In genomic region chr4:85096682-85097081, GRCm38 (mm10) we compare ENCODE assay signal across 8 mouse cellular contexts.
DNase-seq lines count a peak whose midpoint lies in the region; ATAC-seq and TF ChIP-seq lines count a peak whose summit lies in the region.
"Had no signal": no experiment of that assay in that cellular context is flagged by ENCODE, and none has a peak within 500 bp of the region (broad histone marks: within the 10 kb centered on the region; RNA-seq: fewer than 3 reads in every experiment).

No protein-coding gene starts in this region.

- peak; percentile 78 for DNase-seq in CD4-positive, CD25-positive, alpha-beta regulatory T cell, adult 2 months (ENCODE audit: low read depth, low spot score)
- DNase-seq in G1E (ENCODE audit: low spot score) = peak; percentile 4
- DNase-seq in cerebellum, adult 11-12 months = peak; percentile 6
- DNase-seq in forebrain, postnatal 0 days = peak; percentile 83
- DNase-seq in kidney, postnatal 0 days (ENCODE audit: low spot score) = peak; percentile 84
- peak; percentile 50 for DNase-seq in lung, postnatal 10 days
- peak; percentile 39 to 56 for DNase-seq in right cerebral cortex, adult 2 months (ENCODE audit: low spot score in 2 of 2)
- DNase-seq: liver, embryonic 13.5 days had no signal

- H3K4me3 ChIP-seq in G1E (ENCODE audit: low read depth, low read length) = no peak overlapping the region
- no peak overlapping the region for H3K4me3 ChIP-seq in forebrain, postnatal 0 days (ENCODE audit: low read depth, low read length)
- no peak overlapping the region for H3K4me3 ChIP-seq in kidney, postnatal 0 days (replicated peaks; ENCODE audit: low read depth, low read length)
- H3K4me3 ChIP-seq: liver, embryonic 13.5 days had no signal

- no peak overlapping the region for H3K27ac ChIP-seq in forebrain, postnatal 0 days (ENCODE audit: low read depth, low read length)
- no peak overlapping the region for H3K27ac ChIP-seq in kidney, postnatal 0 days
- H3K27ac ChIP-seq: liver, embryonic 13.5 days had no signal

- H3K4me2 ChIP-seq in forebrain, postnatal 0 days (ENCODE audit: low read depth) = no peak overlapping the region
- H3K4me2 ChIP-seq in kidney, postnatal 0 days (ENCODE audit: low read length) = no peak overlapping the region
- H3K4me2 ChIP-seq: liver, embryonic 13.5 days had no signal

- no peak for ATAC-seq in G1E (ENCODE audit: extremely low read depth, insufficient number of reproducible peaks, low FRiP score, poor library complexity, severe bottlenecking)
- peak; percentile 70; the same call in 1 of the 2 replicates for ATAC-seq in forebrain, postnatal 0 days
- no peak; the same call in 1 of the 2 replicates for ATAC-seq in kidney, postnatal 0 days (replicated peaks; ENCODE audit: low FRiP score, low read depth)

- H3K9me3 ChIP-seq in G1E (replicated peaks) = 0 out of 2 replicates have a peak, but pooled peaks cover 2% of the 10 kb centered on the region
- H3K9me3 ChIP-seq in forebrain, postnatal 0 days (ENCODE audit: low read length) = no peaks in the 10 kb centered on the region
- H3K9me3 ChIP-seq in kidney, postnatal 0 days (replicated peaks; ENCODE audit: low read length) = no peaks in the 10 kb centered on the region
- H3K9me3 ChIP-seq: liver, embryonic 13.5 days had no signal

- no peaks in the 10 kb centered on the region for H3K36me3 ChIP-seq in G1E (replicated peaks)
- H3K36me3 ChIP-seq in forebrain, postnatal 0 days (ENCODE audit: insufficient read depth) = no peaks in the 10 kb centered on the region
- no peaks in the 10 kb centered on the region for H3K36me3 ChIP-seq in kidney, postnatal 0 days (ENCODE audit: insufficient read depth, low read length)
- H3K36me3 ChIP-seq: liver, embryonic 13.5 days had no signal

- no peaks in the 10 kb centered on the region for H3K27me3 ChIP-seq in G1E (ENCODE audit: insufficient read depth, low read length)
- H3K27me3 ChIP-seq in forebrain, postnatal 0 days (ENCODE audit: insufficient read depth, low read length) = no peaks in the 10 kb centered on the region
- no peaks in the 10 kb centered on the region for H3K27me3 ChIP-seq in kidney, postnatal 0 days (ENCODE audit: insufficient read depth, low read length)
- H3K27me3 ChIP-seq: liver, embryonic 13.5 days had no signal

- TF ChIP-seq CTCF in G1E (IDR thresholded peaks at IDR 0.05; ENCODE audit: low read depth, low read length) = peak; percentile 42; the same call in 1 of the 2 replicates
- peak; percentile 92 for TF ChIP-seq CTCF in forebrain, postnatal 0 days (IDR thresholded peaks at IDR 0.05; ENCODE audit: low read depth)
- peak; percentile 95 for TF ChIP-seq CTCF in kidney, postnatal 0 days (IDR thresholded peaks at IDR 0.05; ENCODE audit: low read depth)

- H3K9ac ChIP-seq in forebrain, postnatal 0 days = no peak overlapping the region
- H3K9ac ChIP-seq in kidney, postnatal 0 days (ENCODE audit: low read depth, low read length) = no peak overlapping the region
- H3K9ac ChIP-seq: liver, embryonic 13.5 days had no signal

- WGBS in forebrain, postnatal 0 days = 13% methylated on average over 7 of the region's 7 CpGs
- WGBS in kidney, postnatal 0 days = 15% methylated on average over 7 of the region's 7 CpGs

- no peaks in the 10 kb centered on the region for H3K4me1 ChIP-seq in G1E (ENCODE audit: insufficient read depth, low read depth, low read length)
- H3K4me1 ChIP-seq in forebrain, postnatal 0 days (ENCODE audit: insufficient read depth) = no peaks in the 10 kb centered on the region
- H3K4me1 ChIP-seq in kidney, postnatal 0 days (replicated peaks; ENCODE audit: insufficient read depth, low read length) = no peaks in the 10 kb centered on the region
- H3K4me1 ChIP-seq: liver, embryonic 13.5 days had no signal

Comparison
In these comparisons a context has a peak if more than half of its experiments do, and no peak if none do; other contexts are left out.
1. DNase-seq: peak in every context shown above with its lines; median percentile 84 in kidney, postnatal 0 days; 83 in forebrain, postnatal 0 days; 78 in CD4-positive, CD25-positive, alpha-beta regulatory T cell, adult 2 months; 50 in lung, postnatal 10 days; 48 in right cerebral cortex, adult 2 months; 6 in cerebellum, adult 11-12 months; 4 in G1E.
2. CTCF ChIP-seq: peak in every context shown above with its lines; median percentile 95 in kidney, postnatal 0 days; 92 in forebrain, postnatal 0 days; 42 in G1E.